Comparison of ENCODE assay signal across 18 mouse cellular contexts in the genomic region with DNA sequence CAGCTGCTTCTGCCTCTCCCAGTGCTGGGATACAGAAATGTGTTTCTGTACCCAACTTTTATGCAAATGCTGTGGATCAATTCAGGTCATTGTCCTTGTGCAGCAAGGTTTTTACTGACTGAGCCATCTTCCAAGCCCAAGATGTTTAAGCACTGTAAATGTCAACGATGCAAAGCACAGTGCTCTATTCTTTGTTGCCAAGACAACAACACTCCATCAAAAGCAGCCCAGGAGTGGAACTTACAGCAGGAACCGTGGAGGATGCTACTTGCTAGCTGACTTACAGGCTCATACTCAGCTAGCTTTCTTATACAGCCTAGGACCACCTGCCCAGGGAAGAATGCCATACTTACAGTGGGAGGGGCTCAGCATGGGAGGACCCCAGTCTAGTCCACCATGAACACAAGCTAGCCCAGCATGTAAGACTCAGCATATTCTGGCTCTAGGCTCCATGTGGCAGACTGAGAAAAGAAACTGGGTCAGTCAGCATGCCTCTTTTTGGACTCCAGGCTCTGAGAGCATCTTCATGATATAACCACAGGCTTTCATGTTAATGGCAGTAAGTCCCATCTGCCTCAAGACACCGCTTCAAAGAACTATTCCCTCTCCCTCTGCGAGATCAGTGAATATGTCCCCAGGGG. TPM values are rescaled to one million over a fixed set of nuclear protein-coding genes. Genes with fewer than 3 reads are reported as not detected.
A peak's percentile ranks its signal among the peaks of the same experiment; 100 is the strongest.
DNase-seq lines count a peak whose midpoint lies in the region; ATAC-seq lines count a peak whose summit lies in the region.
"Had no signal": no experiment of that assay in that cellular context is flagged by ENCODE, and none has a peak within 500 bp of the region (broad histone marks: within the 10 kb centered on the region; RNA-seq: fewer than 3 reads in every experiment).

No protein-coding gene starts in this region.

- no peak overlapping the region for H3K27ac ChIP-seq in hindbrain, embryonic 16.5 days (ENCODE audit: low read depth, low read length)
- H3K27ac ChIP-seq in hindbrain, embryonic 14.5 days = no peak overlapping the region
- H3K27ac ChIP-seq: forebrain, embryonic 12.5 days; heart, embryonic 10.5 days; hindbrain, embryonic 10.5 days; liver, embryonic 14.5 days; midbrain, embryonic 12.5 days; neural tube, embryonic 12.5 days had no signal

- H3K9ac ChIP-seq in hindbrain, embryonic 16.5 days (ENCODE audit: low read depth, low read length) = no peak overlapping the region
- no peak overlapping the region for H3K9ac ChIP-seq in hindbrain, embryonic 14.5 days
- H3K9ac ChIP-seq: forebrain, embryonic 12.5 days; liver, embryonic 14.5 days; midbrain, embryonic 12.5 days; neural tube, embryonic 12.5 days had no signal

- DNase-seq in hindbrain, embryonic 14.5 days (ENCODE audit: low spot score) = no peak
- DNase-seq in brain, adult 2 months (ENCODE audit: low read depth, low spot score) = peak; percentile 82
- DNase-seq in cerebellum, adult 18-20 months = peak; percentile 48 to 50
- peak; percentile 51 to 52 for DNase-seq in cerebellum, postnatal 25 days
- no peak for DNase-seq in urinary bladder, postnatal 4 days (ENCODE audit: low spot score in 2 of 2)
- DNase-seq: B cell, adult 2 months; kidney, adult 8-10 months; kidney, postnatal 25 days; right cerebral cortex, postnatal 14 days; thymus, postnatal 4 days had no signal

- no peak overlapping the region for H3K4me2 ChIP-seq in hindbrain, embryonic 16.5 days (ENCODE audit: low read length)
- H3K4me2 ChIP-seq in hindbrain, embryonic 14.5 days (replicated peaks) = no peak overlapping the region
- H3K4me2 ChIP-seq: forebrain, embryonic 12.5 days; midbrain, embryonic 12.5 days; neural tube, embryonic 12.5 days had no signal

- peak; percentile 34; the same call in 1 of the 2 replicates for ATAC-seq in hindbrain, embryonic 16.5 days
- ATAC-seq in hindbrain, embryonic 14.5 days (ENCODE audit: low FRiP score) = no peak
- no peak for ATAC-seq in granulocyte monocyte progenitor cell, adult 5-6 weeks (replicated peaks; ENCODE audit: poor library complexity, severe bottlenecking)

- WGBS in hindbrain, embryonic 16.5 days = 37% methylated on average over 4 of the region's 4 CpGs
- 44% methylated on average over 4 of the region's 4 CpGs for WGBS in hindbrain, embryonic 14.5 days

- no peaks in the 10 kb centered on the region for H3K36me3 ChIP-seq in hindbrain, embryonic 16.5 days (ENCODE audit: control insufficient read depth, insufficient read depth, low read length)
- no peaks in the 10 kb centered on the region for H3K36me3 ChIP-seq in hindbrain, embryonic 14.5 days (replicated peaks; ENCODE audit: control insufficient read depth, insufficient read depth)
- H3K36me3 ChIP-seq: forebrain, embryonic 12.5 days; heart, embryonic 10.5 days; hindbrain, embryonic 10.5 days; midbrain, embryonic 12.5 days; neural tube, embryonic 12.5 days had no signal

- H3K27me3 ChIP-seq in hindbrain, embryonic 16.5 days (replicated peaks; ENCODE audit: control insufficient read depth, insufficient read depth, low read length) = no peaks in the 10 kb centered on the region
- no peaks in the 10 kb centered on the region for H3K27me3 ChIP-seq in hindbrain, embryonic 14.5 days (ENCODE audit: control insufficient read depth, insufficient read depth, low read length)
- H3K27me3 ChIP-seq: forebrain, embryonic 12.5 days; midbrain, embryonic 12.5 days; neural tube, embryonic 12.5 days had no signal

- no peaks in the 10 kb centered on the region for H3K9me3 ChIP-seq in hindbrain, embryonic 16.5 days (ENCODE audit: control insufficient read depth, low read length)
- no peaks in the 10 kb centered on the region for H3K9me3 ChIP-seq in hindbrain, embryonic 14.5 days (ENCODE audit: control insufficient read depth, low read length)
- H3K9me3 ChIP-seq: forebrain, embryonic 12.5 days; heart, embryonic 10.5 days; hindbrain, embryonic 10.5 days; midbrain, embryonic 12.5 days; neural tube, embryonic 12.5 days had no signal

- no peak overlapping the region for H3K4me3 ChIP-seq in hindbrain, embryonic 16.5 days (ENCODE audit: low read length)
- H3K4me3 ChIP-seq in hindbrain, embryonic 14.5 days (replicated peaks; ENCODE audit: low read length) = no peak overlapping the region
- H3K4me3 ChIP-seq: forebrain, embryonic 12.5 days; heart, embryonic 10.5 days; hindbrain, embryonic 10.5 days; midbrain, embryonic 12.5 days; neural tube, embryonic 12.5 days had no signal

- no peaks in the 10 kb centered on the region for H3K4me1 ChIP-seq in hindbrain, embryonic 16.5 days (ENCODE audit: control insufficient read depth, insufficient read depth, low read depth, low read length)
- no peaks in the 10 kb centered on the region for H3K4me1 ChIP-seq in hindbrain, embryonic 14.5 days (replicated peaks; ENCODE audit: control insufficient read depth, insufficient read depth, low read length)
- H3K4me1 ChIP-seq: neural tube, embryonic 12.5 days had no signal

RNA-seq across cellular contexts. Expression of a gene that starts 47.8 kb away (rescaled TPM):
- 17.4 and 18.8 TPM in 2 replicates for polyA plus RNA-seq in hindbrain, embryonic 16.5 days (2015; fragmentation: Nextera tagmentation; extraction: Ambion mirVana)
- polyA plus RNA-seq in hindbrain, embryonic 14.5 days (2014; fragmentation: Nextera tagmentation; extraction: Ambion mirVana) = 28.1 and 34.1 TPM in 2 replicates
- total RNA-seq in granulocyte monocyte progenitor cell, adult 5-6 weeks (2014; fragmentation: Nextera tagmentation) = 7.9 and 10.2 TPM in 2 replicates
- 5.5 and 11.6 TPM in 2 replicates for total RNA-seq in granulocyte monocyte progenitor cell, adult 5-6 weeks (2017)

Comparison
In these comparisons a context has a peak if more than half of its experiments do, and no peak if none do; other contexts are left out.
1. DNase-seq: peak in brain, adult 2 months (single experiment), cerebellum, adult 18-20 months (2 of 2) and cerebellum, postnatal 25 days (2 of 2); none in hindbrain, embryonic 14.5 days (single experiment) and urinary bladder, postnatal 4 days (0 of 2).